Mouse (Mus musculus) Muller cell, postnatal 12 days (primary cell): ENCODE measurements at regions not wholly inside any gene's neighbourhood (a gene's known extent, or its start where the extent isn't known, plus 50 kb on each side); places are given as distances from the start of the nearest gene placed in this dataset.

Experiments
- DNase-seq: peaks from one replicate; pipeline ENCODE4 v3.0.0-alpha.2; 2015; ENCODE audit errors: inconsistent ontology term

- DNase-seq, result no peak
Observed at GRCm38 (mm10) chr10:99959279-99959678, 56.2 kb upstream of the Kitl start.

GRCm38 (mm10) chr10:99952486-99952885 is 62.9 kb upstream of the Kitl start:
- no peak for DNase-seq

DNA sequence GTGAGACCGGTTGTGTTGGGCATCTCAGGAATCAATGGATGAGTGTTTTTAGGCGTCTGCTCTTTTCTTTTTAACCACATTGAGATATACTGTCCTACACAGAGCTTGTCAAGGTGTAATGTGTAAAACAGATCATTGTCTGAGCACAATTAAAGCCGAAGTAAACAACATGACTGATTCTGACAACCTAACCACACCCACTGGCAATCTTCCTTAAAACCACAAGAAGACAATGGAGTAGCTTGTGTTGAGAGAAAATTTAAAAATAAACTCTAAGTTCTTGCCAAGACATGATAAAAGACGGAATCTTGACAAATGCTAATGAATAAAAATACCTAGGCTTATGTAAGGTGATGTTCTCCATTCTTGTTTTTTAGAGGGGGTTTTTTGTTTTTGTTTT is 63.7 kb upstream of the Kitl start:
- no peak for DNase-seq

- DNase-seq, result peak; percentile 48
Observed at GRCm38 (mm10) chr10:99951316-99951715, 64.1 kb upstream of the Kitl start.

GRCm38 (mm10) chr10:99948740-99949139 is 66.7 kb upstream of the Kitl start:
- no peak for DNase-seq

- peak; percentile 62 for DNase-seq
Observed at GRCm38 (mm10) chr10:99945418-99945817, 70.0 kb upstream of the Kitl start.

DNA sequence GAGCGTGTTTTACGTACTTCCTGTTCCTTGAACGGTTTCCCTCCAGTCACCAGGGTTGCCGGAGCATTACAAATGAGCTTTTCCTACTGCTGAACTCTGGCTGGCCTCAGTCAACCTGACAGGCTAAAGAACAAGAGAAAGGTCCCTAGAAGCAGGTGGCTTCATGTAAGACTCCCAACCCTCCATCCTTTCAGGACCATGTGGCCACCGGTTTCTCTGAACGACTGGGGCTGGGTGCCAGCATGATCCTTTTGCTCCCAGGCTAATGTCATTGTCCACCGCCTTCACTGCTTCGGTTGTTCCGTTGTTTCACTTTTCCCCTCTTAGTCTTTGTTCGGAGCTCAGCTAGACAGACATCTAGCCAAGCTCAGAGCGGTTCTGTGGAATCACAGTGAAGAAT is 73.8 kb upstream of the Kitl start:
- peak; percentile 33 for DNase-seq

DNA sequence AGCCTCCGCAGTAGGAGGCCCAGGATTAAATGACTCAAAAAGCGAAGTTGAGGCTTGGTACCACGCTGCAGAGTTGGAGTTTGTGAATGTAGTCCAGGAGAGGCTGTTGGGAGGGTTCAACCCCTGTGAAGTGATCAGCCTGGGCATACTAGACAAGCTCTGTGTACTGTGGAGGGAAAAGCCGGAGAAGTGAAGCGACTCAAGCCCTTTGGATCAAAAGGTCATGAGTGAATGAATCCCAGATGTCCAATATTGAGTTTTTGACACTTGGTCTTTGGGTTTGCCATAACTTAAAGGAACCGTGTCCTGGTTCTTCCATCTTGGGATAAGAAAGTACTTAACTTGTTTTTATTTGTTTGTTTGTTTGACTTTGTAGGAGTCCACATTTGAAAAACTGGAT is 76.5 kb upstream of the Kitl start:
- DNase-seq, result no peak

DNA sequence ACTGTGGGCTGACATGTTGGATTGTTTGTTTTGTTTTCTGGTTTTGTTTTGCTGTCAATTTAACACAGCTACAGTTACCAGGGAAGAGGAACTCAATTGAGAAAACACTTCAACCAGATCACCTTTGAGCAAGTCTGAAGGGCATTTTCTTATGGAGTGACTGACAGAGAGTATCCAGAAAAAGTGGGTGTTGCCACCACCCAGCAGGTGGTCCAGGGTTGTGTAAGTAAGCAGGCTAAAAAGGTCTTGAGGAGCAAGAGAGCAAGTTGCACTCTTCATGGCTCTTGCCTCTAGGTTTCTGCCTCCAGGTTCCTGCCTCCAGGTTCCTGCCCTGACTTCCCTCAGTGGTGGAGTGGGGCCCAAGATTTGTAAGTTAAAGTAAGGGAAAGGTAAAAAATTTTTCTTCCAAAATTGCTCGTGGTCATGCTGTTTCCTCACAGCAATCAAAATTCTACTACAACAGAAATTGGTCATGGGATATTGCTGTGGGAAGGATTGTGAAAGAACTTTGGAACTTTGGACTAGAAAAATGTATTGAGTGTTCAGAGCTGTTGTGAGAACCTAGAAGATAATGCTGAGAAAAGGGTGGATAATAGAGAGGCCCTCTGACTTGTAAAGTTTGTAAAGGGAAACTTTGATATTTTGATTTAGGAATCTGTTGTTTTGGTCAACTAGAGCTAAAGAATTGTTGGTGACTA is 77.4 kb upstream of the Kitl start:
- no peak for DNase-seq

DNA sequence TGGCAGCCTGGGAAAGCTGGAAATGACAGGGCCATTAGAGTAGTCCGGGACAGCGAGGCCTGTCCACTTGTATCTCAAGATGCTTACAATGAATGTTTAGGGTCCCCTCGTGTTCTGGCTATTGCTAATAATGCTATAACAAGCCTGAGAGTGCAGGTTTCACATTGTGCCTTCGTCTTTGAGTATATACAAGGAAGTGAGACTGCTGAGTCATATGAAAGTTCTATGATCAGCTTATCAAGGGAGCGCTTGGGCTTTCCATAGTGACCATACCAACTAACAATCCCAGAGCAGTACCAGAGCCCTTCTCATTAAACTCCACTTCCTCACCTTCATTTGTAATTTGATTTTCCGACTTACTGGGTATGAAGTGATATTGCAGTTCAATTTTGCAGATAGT is 86.2 kb upstream of the Kitl start:
- no peak for DNase-seq

GRCm38 (mm10) chr10:99927913-99928312 is 87.5 kb upstream of the Kitl start:
- no peak for DNase-seq

DNA sequence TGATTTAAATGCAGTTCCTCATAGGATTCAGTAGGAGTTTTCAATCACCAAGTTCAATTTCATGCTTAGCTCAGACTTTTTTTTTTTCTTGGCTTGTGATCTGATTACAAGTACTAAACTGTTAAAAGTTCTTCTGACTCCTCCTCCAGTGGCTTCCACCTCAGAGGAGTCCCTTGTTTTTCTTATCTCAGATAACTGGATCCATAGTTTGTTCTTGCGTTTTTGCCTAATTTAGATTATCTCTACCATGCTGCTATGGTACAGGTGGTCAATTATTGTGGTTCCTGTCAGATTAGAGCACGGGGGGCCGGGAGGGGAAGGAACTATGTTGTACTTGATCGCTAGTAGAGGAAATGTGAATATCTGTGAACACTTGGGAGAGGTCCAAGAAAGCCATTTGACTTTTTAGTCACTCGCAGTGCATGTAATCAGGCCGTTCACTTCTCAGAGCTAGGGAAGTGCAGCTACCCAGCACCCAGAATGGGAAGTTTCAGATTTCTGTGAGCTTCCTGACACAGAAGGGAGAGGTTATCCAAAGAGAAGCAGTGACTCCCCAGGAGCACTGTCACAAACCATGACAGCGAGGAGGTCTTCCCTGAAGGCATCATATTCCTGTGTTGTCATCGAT is 89.0 kb upstream of the Kitl start:
- no peak for DNase-seq

DNA sequence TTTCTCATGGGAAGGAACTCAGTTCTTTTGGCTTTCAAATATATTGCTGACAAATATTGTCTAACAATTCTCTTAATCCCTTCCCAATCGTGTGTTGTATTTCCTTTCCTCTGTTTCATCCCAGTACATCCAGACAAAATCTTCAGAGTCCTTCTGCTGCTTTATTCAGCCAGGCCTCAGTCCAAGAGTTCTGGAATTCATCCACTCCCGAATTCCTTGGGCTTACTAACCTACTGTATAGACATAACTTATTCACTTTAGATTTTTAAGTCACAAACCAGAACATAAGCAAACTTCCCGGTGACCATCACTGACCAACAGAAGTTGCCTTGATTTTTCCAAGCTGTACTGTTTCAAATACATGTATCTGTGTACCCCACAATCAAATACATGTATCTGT is 90.9 kb upstream of the Kitl start:
- DNase-seq, result no peak

DNA sequence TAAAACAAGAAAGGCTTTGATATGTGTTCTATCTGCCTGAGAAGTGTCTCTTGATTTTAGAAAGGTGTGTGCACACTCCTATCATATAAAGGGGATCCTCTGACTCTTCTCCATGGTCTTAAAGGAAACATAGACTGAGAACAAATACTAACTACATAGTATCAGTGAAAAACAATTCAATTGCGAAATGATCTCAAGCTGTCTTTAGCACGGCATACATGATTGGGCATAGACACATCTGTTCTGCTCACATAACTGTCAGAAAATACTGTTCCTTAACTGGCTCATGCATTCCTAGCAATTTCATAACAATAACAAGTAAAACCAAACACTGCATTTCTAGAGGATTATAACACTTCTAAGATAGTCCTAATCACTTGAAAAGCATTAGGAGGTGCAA is 95.5 kb upstream of the Kitl start:
- DNase-seq, result no peak

- no peak for DNase-seq
Observed at GRCm38 (mm10) chr10:99918567-99919320, 96.7 kb upstream of the Kitl start.

DNA sequence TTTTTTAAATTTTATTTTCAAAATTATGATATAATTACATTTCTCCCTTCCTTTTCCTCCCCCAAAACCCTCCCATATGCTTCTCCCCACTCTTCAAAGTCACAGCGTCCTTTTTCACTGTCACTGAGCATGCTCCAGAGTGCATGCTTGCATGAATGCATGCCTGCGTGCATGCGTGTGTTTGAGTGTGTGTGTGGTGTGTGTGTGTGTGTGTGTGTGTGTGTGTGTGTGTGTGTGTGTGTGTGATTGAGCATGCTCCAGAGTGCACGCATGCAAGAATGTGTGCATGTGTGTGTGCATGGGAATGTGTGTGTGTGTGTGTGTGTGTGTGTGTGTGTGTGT is 101.6 kb upstream of the Kitl start:
- DNase-seq, result no peak

DNA sequence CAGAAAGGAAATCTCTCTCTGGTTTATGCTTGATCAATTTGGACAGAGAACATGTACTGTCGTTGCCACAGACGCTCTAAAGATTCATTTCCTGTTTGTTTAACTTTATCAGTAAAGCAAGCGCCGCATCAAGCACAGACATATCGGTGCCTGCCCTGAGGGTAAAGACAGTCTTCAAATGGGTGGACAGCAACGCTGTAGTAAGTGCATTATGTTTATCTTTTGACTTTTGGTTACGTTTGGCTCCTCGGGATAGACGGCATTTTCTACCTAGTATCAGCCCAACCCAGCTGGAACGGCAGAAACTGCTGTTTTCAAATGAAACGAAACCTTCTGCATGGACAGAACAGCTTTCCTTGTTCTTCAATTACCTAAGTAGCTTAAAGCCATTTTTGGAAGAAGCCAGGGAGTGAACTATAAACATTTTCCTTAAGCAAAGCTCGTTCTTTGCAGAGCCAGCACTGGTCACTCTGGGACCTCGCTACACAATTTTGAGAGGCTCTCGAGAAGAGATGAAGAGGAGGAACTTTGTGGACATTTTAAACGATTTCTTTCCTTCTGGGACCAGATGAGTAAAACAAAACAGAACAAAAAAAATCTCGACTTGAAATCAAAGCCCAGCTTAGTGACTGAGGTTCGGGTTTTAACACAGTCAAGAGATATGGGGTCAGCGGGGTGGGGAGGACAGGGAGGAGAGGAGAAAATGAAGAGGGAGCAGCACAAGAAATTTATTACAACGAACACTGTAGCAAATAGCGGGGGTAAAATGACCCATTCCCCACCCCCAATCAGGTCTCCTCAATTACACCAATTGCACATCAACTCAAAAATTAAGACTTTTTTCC is 102.2 kb upstream of the Kitl start:
- DNase-seq, result no peak

DNA sequence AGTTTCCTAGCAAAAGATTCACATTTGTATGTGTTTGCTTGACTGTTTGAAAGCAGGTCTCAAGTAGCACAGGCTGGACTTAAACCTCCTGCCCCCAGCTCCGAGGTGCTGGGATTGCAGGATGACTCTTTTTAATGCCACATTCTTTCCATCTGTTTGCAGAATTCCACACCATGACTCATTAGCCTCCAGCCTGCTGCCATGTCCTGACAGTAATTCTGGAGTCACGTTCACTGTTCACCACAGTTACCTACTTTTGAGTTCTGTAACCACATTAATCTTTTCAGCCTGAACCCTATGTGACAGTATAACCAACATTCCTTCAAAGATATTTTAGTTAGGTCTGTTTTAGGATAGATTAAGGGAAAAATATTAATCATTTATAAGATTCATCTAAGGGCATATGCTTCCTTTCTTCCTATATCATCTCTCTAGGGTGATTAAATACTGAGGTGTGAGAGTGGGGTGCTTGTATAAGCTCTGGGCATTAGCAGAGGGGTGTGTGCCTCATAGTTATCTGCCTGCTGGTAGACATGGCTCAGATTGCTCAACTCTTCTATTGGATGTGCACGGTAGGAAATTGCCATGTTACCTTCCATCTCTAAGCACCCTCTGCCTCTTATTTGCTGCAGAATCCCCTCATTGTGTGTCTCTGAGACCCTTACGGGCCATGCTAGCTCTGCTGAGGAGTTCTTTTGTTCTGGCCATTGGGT is 105.3 kb upstream of the Kitl start:
- peak; percentile 84 for DNase-seq

DNA sequence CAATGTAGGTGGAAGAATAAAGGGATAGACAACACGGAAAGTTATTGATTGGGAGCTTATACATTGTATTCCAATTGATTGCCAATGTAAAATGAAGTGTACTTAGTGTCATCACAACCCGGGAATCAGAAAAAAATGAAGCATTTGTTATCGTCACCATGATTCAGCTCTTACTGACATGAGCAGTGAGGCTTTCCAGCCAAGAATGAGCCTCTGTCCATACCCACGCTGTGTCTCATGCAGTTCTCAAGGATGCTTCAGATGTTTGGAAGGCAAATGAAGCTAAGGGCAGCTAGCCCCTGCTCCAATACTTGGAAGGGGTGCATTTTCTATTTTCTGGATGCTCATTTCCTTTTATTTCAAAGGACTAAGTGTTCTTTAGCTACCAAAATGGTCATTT is 107.4 kb upstream of the Kitl start:
- peak; percentile 90 for DNase-seq

DNA sequence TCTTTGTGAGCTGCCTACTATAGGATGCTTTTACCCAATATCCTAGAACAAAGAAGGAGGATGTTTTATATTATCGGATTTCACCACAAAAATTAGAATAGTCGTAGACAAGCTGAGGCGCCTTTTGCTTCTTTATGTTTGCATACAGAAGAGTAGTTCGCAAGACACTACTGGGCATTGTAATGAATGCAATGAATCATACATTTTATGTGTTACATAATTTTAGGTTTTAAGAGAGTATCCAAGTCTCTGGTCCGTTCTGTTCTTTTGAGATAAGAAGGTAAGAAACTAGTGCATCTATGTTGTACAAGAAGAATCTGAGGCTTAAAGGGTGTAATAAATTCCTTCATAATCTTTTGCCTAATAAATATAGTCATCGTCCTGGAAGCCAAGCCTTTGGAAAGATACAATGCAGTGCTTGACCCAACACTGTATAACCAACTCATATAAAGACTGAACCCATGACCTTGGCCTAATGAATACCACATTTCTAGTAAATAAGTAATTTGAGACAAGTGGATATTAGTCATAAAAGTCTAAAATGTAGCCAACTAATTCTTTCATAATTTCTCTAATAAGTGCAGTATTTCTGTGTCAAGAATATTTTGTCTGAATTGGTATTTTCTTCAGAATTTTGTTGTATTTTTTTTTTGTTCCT is 108.5 kb upstream of the Kitl start:
- peak; percentile 69 for DNase-seq
